In genomic region chr6:127529451-127529850, GRCm38 (mm10) we compare ENCODE assay signal across 9 mouse cellular contexts. TPM values are rescaled to one million over a fixed set of nuclear protein-coding genes. Genes with fewer than 3 reads are reported as not detected.
DNase-seq lines count a peak whose midpoint lies in the region; ATAC-seq and TF ChIP-seq lines count a peak whose summit lies in the region.
"Had no signal": no experiment of that assay in that cellular context is flagged by ENCODE, and none has a peak within 500 bp of the region (broad histone marks: within the 10 kb centered on the region; RNA-seq: fewer than 3 reads in every experiment).

No protein-coding gene starts in this region.

- H3K4me1 ChIP-seq in forebrain, postnatal 0 days (ENCODE audit: insufficient read depth) = no peaks in the 10 kb centered on the region
- peaks cover 3% of the 10 kb centered on the region; the same call in 1 of the 2 replicates for H3K4me1 ChIP-seq in forebrain, embryonic 12.5 days
- peaks cover 11% of the 10 kb centered on the region for H3K4me1 ChIP-seq in liver, embryonic 13.5 days (replicated peaks)
- H3K4me1 ChIP-seq: embryonic facial prominence, embryonic 12.5 days had no signal

- peak; percentile 55 for DNase-seq in forebrain, postnatal 0 days
- peak; percentile 97 to 99 for DNase-seq in adrenal gland, adult (ENCODE audit: inconsistent age in 2 of 2, low spot score in 1 of 2)
- peak; percentile 94 for DNase-seq in heart, postnatal 10 days
- no peak for DNase-seq in liver, embryonic 13.5 days
- peak; percentile 63 for DNase-seq in right cerebral cortex, postnatal 4 days
- no peak for DNase-seq in B cell, adult 2 months

- H3K27ac ChIP-seq in forebrain, postnatal 0 days (ENCODE audit: low read depth, low read length) = no peak overlapping the region
- no peak overlapping the region for H3K27ac ChIP-seq in forebrain, embryonic 12.5 days
- H3K27ac ChIP-seq in liver, embryonic 13.5 days = no peak overlapping the region
- H3K27ac ChIP-seq: embryonic facial prominence, embryonic 12.5 days had no signal

- no peaks in the 10 kb centered on the region for H3K36me3 ChIP-seq in forebrain, postnatal 0 days (ENCODE audit: insufficient read depth)
- no peaks in the 10 kb centered on the region for H3K36me3 ChIP-seq in forebrain, embryonic 12.5 days (replicated peaks)
- H3K36me3 ChIP-seq in liver, embryonic 13.5 days = no peaks in the 10 kb centered on the region
- H3K36me3 ChIP-seq: embryonic facial prominence, embryonic 12.5 days had no signal

- H3K27me3 ChIP-seq in forebrain, postnatal 0 days (ENCODE audit: insufficient read depth, low read length) = no peaks in the 10 kb centered on the region
- 0 out of 2 replicates have a peak, but pooled peaks cover 5% of the 10 kb centered on the region for H3K27me3 ChIP-seq in forebrain, embryonic 12.5 days
- H3K27me3 ChIP-seq in liver, embryonic 13.5 days = no peaks in the 10 kb centered on the region
- H3K27me3 ChIP-seq: embryonic facial prominence, embryonic 12.5 days had no signal

- no peaks in the 10 kb centered on the region for H3K9me3 ChIP-seq in forebrain, postnatal 0 days (ENCODE audit: low read length)
- H3K9me3 ChIP-seq in forebrain, embryonic 12.5 days = no peaks in the 10 kb centered on the region
- H3K9me3 ChIP-seq in liver, embryonic 13.5 days (replicated peaks) = no peaks in the 10 kb centered on the region
- H3K9me3 ChIP-seq: embryonic facial prominence, embryonic 12.5 days had no signal

- intact Hi-C loops in heart, postnatal 10 days (cut with DNase I) = no loop called here

- H3K4me2 ChIP-seq in forebrain, postnatal 0 days (ENCODE audit: low read depth) = no peak overlapping the region
- no peak overlapping the region for H3K4me2 ChIP-seq in forebrain, embryonic 12.5 days
- H3K4me2 ChIP-seq in liver, embryonic 13.5 days = no peak overlapping the region
- H3K4me2 ChIP-seq: embryonic facial prominence, embryonic 12.5 days had no signal

- 66% methylated on average over 2 of the region's 2 CpGs for whole genome bisulfite sequencing in forebrain, postnatal 0 days
- 83% methylated on average over 2 of the region's 2 CpGs for WGBS in forebrain, embryonic 12.5 days
- WGBS in liver, embryonic 13.5 days (ENCODE audit: insufficient replicate concordance) = 31% methylated on average over 2 of the region's 2 CpGs

- no peak overlapping the region for H3K9ac ChIP-seq in forebrain, postnatal 0 days
- no peak overlapping the region for H3K9ac ChIP-seq in forebrain, embryonic 12.5 days
- no peak overlapping the region for H3K9ac ChIP-seq in liver, embryonic 13.5 days
- H3K9ac ChIP-seq: embryonic facial prominence, embryonic 12.5 days had no signal

- H3K4me3 ChIP-seq in forebrain, postnatal 0 days (ENCODE audit: low read depth, low read length) = no peak overlapping the region
- no peak overlapping the region for H3K4me3 ChIP-seq in forebrain, embryonic 12.5 days (replicated peaks)
- no peak overlapping the region for H3K4me3 ChIP-seq in liver, embryonic 13.5 days (replicated peaks)
- H3K4me3 ChIP-seq: embryonic facial prominence, embryonic 12.5 days had no signal

- TF ChIP-seq CTCF in forebrain, postnatal 0 days (IDR thresholded peaks at IDR 0.05; ENCODE audit: low read depth) = no peak

- no peak for ATAC-seq in forebrain, postnatal 0 days
- ATAC-seq in forebrain, embryonic 12.5 days (ENCODE audit: low FRiP score) = no peak
- peak; percentile 68 for ATAC-seq in erythroblast, adult 5-6 weeks (replicated peaks; ENCODE audit: low FRiP score, poor library complexity, severe bottlenecking)
- peak; percentile 69 for ATAC-seq in liver, embryonic 13.5 days (ENCODE audit: low read depth)

RNA-seq across cellular contexts. Expression of gene Cracr2a, which starts 31.7 kb away (rescaled TPM):
- 0.46 and 0.57 TPM in 2 replicates for total RNA-seq in forebrain, postnatal 0 days (2014; rRNA removed)
- 0.28 and 0.30 TPM in 2 replicates for polyA plus RNA-seq in forebrain, postnatal 0 days (2015; fragmentation: Nextera tagmentation; extraction: Ambion mirVana)
- polyA plus RNA-seq in forebrain, embryonic 12.5 days (2016; fragmentation: Nextera tagmentation; extraction: Ambion mirVana) = 1.1 TPM in 2 replicates
- total RNA-seq in erythroblast, adult 5-6 weeks (2015; ENCODE audit: low replicate concordance) = 4.0 and 4.2 TPM in 2 replicates
- total RNA-seq in erythroblast, adult 5-6 weeks (2017; ENCODE audit: low replicate concordance) = 2.4 and 2.9 TPM in 2 replicates
- 1 to 10 TPM; 1.4 to 1.9 TPM for total RNA-seq in heart, postnatal 10 days (2021)
- polyA plus RNA-seq in liver, embryonic 13.5 days (2015; fragmentation: Nextera tagmentation; extraction: Ambion mirVana) = 0.79 and 0.88 TPM in 2 replicates

Comparison
In these comparisons a context has a peak if more than half of its experiments do, and no peak if none do; other contexts are left out.
1. ATAC-seq: peak in erythroblast, adult 5-6 weeks (single experiment) and liver, embryonic 13.5 days (single experiment); none in forebrain, postnatal 0 days (single experiment) and forebrain, embryonic 12.5 days (single experiment).
2. DNase-seq: peak in forebrain, postnatal 0 days (single experiment), adrenal gland, adult (2 of 2), heart, postnatal 10 days (2 of 2) and right cerebral cortex, postnatal 4 days (single experiment); none in liver, embryonic 13.5 days (single experiment) and B cell, adult 2 months (0 of 2).